Mouse (Mus musculus): ENCODE results near the gene Stxbp3. TPM values are rescaled to one million over a fixed set of nuclear protein-coding genes. Genes with fewer than 3 reads are reported as not detected.

Gene Stxbp3
- polyA plus RNA-seq, 2 experiments, result 28.4 to 33.0 TPM

DNA sequence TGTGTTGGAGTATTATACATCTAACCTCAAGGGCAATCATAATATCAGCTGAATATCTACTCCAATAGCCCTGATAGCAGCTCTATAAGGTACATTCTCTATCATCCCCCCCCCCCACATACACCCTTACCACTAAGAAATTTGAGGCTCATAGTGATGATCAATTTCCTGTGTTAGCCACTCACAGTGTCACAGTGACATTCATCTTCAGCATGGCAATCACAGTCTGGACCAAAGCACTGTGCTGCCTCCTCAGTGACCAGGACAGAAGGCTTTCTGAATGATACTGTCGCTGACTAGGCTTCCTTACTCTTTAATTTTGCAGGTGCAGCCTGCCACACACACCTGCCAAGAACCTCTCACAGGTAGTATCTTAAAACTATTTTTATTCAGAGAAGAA lies 84.2 kb downstream of the Stxbp3 start:
- TF ChIP-seq POLR2A (IDR thresholded peaks at IDR 0.05; ENCODE audit: borderline replicate concordance, extremely low read depth, insufficient read depth, insufficient read length), result no peak
- Histone ChIP-seq H3K4me1 (ENCODE audit: control insufficient read depth, insufficient read depth, low read length) (peaks cover 36% of the 10 kb centered on the region), H3K27ac (replicated peaks; ENCODE audit: low read depth, low read length) (no peak overlapping the region), H3K4me2 (replicated peaks; ENCODE audit: low read depth, low read length, severe bottlenecking) (no peak overlapping the region), H3K36me3 (ENCODE audit: control insufficient read depth, insufficient read depth, low read length) (no peaks in the 10 kb centered on the region), H3K4me3 (replicated peaks; ENCODE audit: low read length) (no peak overlapping the region), H3K9me3 (ENCODE audit: control insufficient read depth, low read length) (no peaks in the 10 kb centered on the region), H3K9ac (ENCODE audit: low read depth, low read length, severe bottlenecking) (no peak overlapping the region), H3K27me3 (ENCODE audit: control insufficient read depth, insufficient read depth, low read length) (no peaks in the 10 kb centered on the region)
- ATAC-seq (ENCODE audit: low FRiP score, low read depth) (no peak), DNase-seq (ENCODE audit: low spot score) (no peak)
- WGBS, result 72% methylated on average over 1 of the region's 1 CpGs

DNA sequence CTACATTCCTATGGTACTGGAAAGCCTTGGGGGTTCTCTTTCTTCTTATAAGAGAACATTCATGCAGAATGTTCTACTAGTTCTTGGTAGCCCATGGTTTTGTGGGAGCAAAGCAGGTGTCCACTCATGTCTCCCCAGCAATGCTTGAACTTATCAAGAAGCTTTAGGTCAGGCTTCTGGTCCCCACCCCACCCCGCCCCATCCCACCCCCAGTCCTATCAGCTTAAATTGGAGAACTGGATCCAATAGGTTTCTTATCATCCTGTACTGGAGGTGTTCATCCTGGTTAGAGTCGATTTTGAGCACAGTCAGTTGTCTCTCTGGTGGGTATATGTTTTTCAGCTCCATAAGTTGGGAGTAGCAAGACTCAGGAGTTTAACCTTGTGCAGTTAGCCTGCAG lies 84.8 kb downstream of the Stxbp3 start:
- no peak for ATAC-seq (ENCODE audit: low FRiP score, low read depth)
- H3K9me3 ChIP-seq (ENCODE audit: control insufficient read depth, low read length), result no peaks in the 10 kb centered on the region
- peaks cover 39% of the 10 kb centered on the region for H3K4me1 ChIP-seq (ENCODE audit: control insufficient read depth, insufficient read depth, low read length)
- no peak for TF ChIP-seq POLR2A (IDR thresholded peaks at IDR 0.05; ENCODE audit: borderline replicate concordance, extremely low read depth, insufficient read depth, insufficient read length)
- no peaks in the 10 kb centered on the region for H3K36me3 ChIP-seq (ENCODE audit: control insufficient read depth, insufficient read depth, low read length)
- no peaks in the 10 kb centered on the region for H3K27me3 ChIP-seq (ENCODE audit: control insufficient read depth, insufficient read depth, low read length)
- no peak overlapping the region for H3K27ac ChIP-seq (replicated peaks; ENCODE audit: low read depth, low read length)
- DNase-seq (ENCODE audit: low spot score), result no peak
- no peak overlapping the region for H3K4me2 ChIP-seq (replicated peaks; ENCODE audit: low read depth, low read length, severe bottlenecking)
- no peak overlapping the region for H3K9ac ChIP-seq (ENCODE audit: low read depth, low read length, severe bottlenecking)
- H3K4me3 ChIP-seq (replicated peaks; ENCODE audit: low read length), result no peak overlapping the region
- WGBS, result 92% methylated on average over 2 of the region's 2 CpGs

DNA sequence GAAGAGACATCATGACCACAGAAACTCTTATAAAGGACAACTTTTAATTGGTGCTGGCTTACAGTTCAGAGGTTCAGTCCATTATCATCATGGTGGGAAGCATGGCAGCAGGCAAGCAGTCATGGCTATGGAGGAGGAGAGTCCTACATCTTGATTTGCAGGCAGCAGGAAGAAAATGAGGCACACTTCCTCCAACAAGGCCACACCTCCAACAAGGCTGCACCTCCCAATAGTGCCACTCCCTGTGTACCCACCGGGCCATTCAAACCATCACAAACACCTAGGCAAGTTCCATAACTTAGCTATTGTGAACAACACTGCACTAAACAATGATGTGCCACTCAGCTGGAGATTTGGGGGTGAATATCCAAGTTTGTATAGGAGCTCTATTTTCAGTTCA lies 85.8 kb downstream of the Stxbp3 start:
- DNase-seq (ENCODE audit: low spot score) (no peak), ATAC-seq (ENCODE audit: low FRiP score, low read depth) (no peak)
- 80% methylated on average over 1 of the region's 1 CpGs for WGBS
- TF ChIP-seq POLR2A (IDR thresholded peaks at IDR 0.05; ENCODE audit: borderline replicate concordance, extremely low read depth, insufficient read depth, insufficient read length), result no peak
- peaks cover 32% of the 10 kb centered on the region for H3K4me1 ChIP-seq (ENCODE audit: control insufficient read depth, insufficient read depth, low read length)
- H3K27ac ChIP-seq (replicated peaks; ENCODE audit: low read depth, low read length), result no peak overlapping the region
- H3K9ac ChIP-seq (ENCODE audit: low read depth, low read length, severe bottlenecking), result no peak overlapping the region
- no peaks in the 10 kb centered on the region for H3K27me3 ChIP-seq (ENCODE audit: control insufficient read depth, insufficient read depth, low read length)
- no peak overlapping the region for H3K4me2 ChIP-seq (replicated peaks; ENCODE audit: low read depth, low read length, severe bottlenecking)
- H3K36me3 ChIP-seq (ENCODE audit: control insufficient read depth, insufficient read depth, low read length), result no peaks in the 10 kb centered on the region
- H3K9me3 ChIP-seq (ENCODE audit: control insufficient read depth, low read length), result no peaks in the 10 kb centered on the region
- no peak overlapping the region for H3K4me3 ChIP-seq (replicated peaks; ENCODE audit: low read length)

DNA sequence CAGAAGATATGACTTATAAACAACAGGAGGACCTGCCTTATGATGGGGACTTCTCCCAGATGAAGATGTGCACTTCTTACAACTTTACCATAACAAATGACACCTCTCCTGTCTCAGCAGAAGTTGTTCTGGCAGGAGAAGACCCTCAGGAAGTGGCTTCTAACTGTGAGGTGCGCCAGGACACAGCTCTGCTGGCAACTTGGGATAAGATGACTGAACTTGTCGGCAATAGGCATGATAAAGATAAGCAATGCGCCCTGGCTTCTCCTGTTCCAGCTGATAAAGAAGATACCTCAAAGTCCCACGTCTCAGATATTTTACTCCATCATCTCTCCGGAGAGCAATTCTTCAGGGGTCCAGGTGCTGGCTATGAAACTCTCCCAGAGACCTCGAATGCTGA lies 88.6 kb downstream of the Stxbp3 start:
- Histone ChIP-seq H3K36me3 (ENCODE audit: control insufficient read depth, insufficient read depth, low read length) (no peaks in the 10 kb centered on the region), H3K4me3 (replicated peaks; ENCODE audit: low read length) (no peak overlapping the region), H3K4me1 (ENCODE audit: control insufficient read depth, insufficient read depth, low read length) (peaks cover 15% of the 10 kb centered on the region), H3K4me2 (replicated peaks; ENCODE audit: low read depth, low read length, severe bottlenecking) (no peak overlapping the region), H3K9me3 (ENCODE audit: control insufficient read depth, low read length) (no peaks in the 10 kb centered on the region), H3K9ac (ENCODE audit: low read depth, low read length, severe bottlenecking) (no peak overlapping the region), H3K27ac (replicated peaks; ENCODE audit: low read depth, low read length) (peak overlapping the region; percentile 52; the same call in 1 of the 2 replicates), H3K27me3 (ENCODE audit: control insufficient read depth, insufficient read depth, low read length) (no peaks in the 10 kb centered on the region)
- DNase-seq (ENCODE audit: low spot score), result no peak
- TF ChIP-seq POLR2A (IDR thresholded peaks at IDR 0.05; ENCODE audit: borderline replicate concordance, extremely low read depth, insufficient read depth, insufficient read length), result no peak
- WGBS, result 84% methylated on average over 6 of the region's 6 CpGs
- ATAC-seq (ENCODE audit: low FRiP score, low read depth), result no peak

DNA sequence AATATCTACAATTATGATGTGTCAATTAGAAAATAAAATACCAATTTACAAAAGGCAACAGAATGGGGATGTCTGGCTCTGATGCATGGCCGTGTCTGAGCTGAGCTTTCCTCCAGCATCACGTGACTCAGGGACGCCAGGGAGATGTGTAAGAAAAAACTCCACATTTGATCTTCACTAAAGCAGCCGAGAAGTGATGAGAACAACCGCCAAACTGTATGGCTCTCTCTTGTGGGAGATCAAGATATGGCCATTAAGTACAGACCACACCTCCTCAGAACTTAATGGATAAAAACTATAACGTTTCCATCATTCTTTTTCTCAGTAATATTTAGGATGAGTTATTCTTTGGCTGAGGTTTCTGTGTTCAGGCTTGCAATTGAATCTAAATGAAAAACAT lies 89.3 kb downstream of the Stxbp3 start:
- DNase-seq (ENCODE audit: low spot score), result peak; percentile 80
- Histone ChIP-seq H3K36me3 (ENCODE audit: control insufficient read depth, insufficient read depth, low read length) (no peaks in the 10 kb centered on the region), H3K27ac (replicated peaks; ENCODE audit: low read depth, low read length) (no peak overlapping the region), H3K9ac (ENCODE audit: low read depth, low read length, severe bottlenecking) (no peak overlapping the region), H3K9me3 (ENCODE audit: control insufficient read depth, low read length) (no peaks in the 10 kb centered on the region), H3K4me1 (ENCODE audit: control insufficient read depth, insufficient read depth, low read length) (peaks cover 16% of the 10 kb centered on the region), H3K27me3 (ENCODE audit: control insufficient read depth, insufficient read depth, low read length) (no peaks in the 10 kb centered on the region), H3K4me2 (replicated peaks; ENCODE audit: low read depth, low read length, severe bottlenecking) (no peak overlapping the region), H3K4me3 (replicated peaks; ENCODE audit: low read length) (no peak overlapping the region)
- peak; percentile 88 for ATAC-seq (ENCODE audit: low FRiP score, low read depth)
- no peak for TF ChIP-seq POLR2A (IDR thresholded peaks at IDR 0.05; ENCODE audit: borderline replicate concordance, extremely low read depth, insufficient read depth, insufficient read length)
- 23% methylated on average over 6 of the region's 6 CpGs for WGBS

DNA sequence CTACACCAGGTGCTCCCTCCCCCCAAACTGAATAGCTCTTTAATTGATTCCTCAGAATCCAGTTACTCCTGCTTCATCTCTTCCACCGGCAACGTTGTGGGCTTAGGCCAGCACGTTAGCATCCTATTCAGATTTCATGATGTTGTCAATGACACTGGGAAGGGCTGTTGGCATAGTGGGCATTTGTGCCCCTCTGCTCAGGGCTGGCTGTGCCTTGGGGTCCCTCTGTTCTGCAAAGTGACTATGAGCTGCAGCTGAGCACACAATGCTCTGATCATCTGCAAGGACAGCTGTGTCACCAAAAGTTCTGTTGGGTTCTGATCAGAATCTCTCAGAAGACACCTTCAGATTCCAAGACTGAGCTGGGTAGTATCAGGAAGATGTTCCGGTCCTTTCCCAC lies 96.3 kb downstream of the Stxbp3 start:
- Histone ChIP-seq H3K27ac (replicated peaks; ENCODE audit: low read depth, low read length) (no peak overlapping the region), H3K4me1 (ENCODE audit: control insufficient read depth, insufficient read depth, low read length) (peaks cover 28% of the 10 kb centered on the region), H3K9me3 (ENCODE audit: control insufficient read depth, low read length) (no peaks in the 10 kb centered on the region), H3K4me2 (replicated peaks; ENCODE audit: low read depth, low read length, severe bottlenecking) (no peak overlapping the region), H3K4me3 (replicated peaks; ENCODE audit: low read length) (no peak overlapping the region), H3K9ac (ENCODE audit: low read depth, low read length, severe bottlenecking) (no peak overlapping the region), H3K36me3 (ENCODE audit: control insufficient read depth, insufficient read depth, low read length) (no peaks in the 10 kb centered on the region), H3K27me3 (ENCODE audit: control insufficient read depth, insufficient read depth, low read length) (no peaks in the 10 kb centered on the region)
- DNase-seq (ENCODE audit: low spot score), result no peak
- WGBS, result 74% methylated on average over 4 of the region's 4 CpGs
- ATAC-seq (ENCODE audit: low FRiP score, low read depth), result no peak
- TF ChIP-seq POLR2A (IDR thresholded peaks at IDR 0.05; ENCODE audit: borderline replicate concordance, extremely low read depth, insufficient read depth, insufficient read length), result no peak

Other genes starting within 250 kb of the Stxbp3 start
- 14.2 and 14.3 TPM in 2 replicates for gene Wdr47, start 249.2 kb downstream of the Stxbp3 start, polyA plus RNA-seq (2012; rRNA removed)
- gene Wdr47, start 249.2 kb downstream of the Stxbp3 start, polyA plus RNA-seq (2014; fragmentation: Nextera tagmentation; extraction: Ambion mirVana), result 12.9 and 13.3 TPM in 2 replicates
- gene Clcc1, start 186.6 kb downstream of the Stxbp3 start, polyA plus RNA-seq (2012; rRNA removed), result 79.4 and 81.3 TPM in 2 replicates
- gene Clcc1, start 186.6 kb downstream of the Stxbp3 start, polyA plus RNA-seq (2014; fragmentation: Nextera tagmentation; extraction: Ambion mirVana), result 78.0 and 87.7 TPM in 2 replicates
- 38.2 and 55.2 TPM in 2 replicates for gene Gpsm2, start 118.2 kb downstream of the Stxbp3 start, polyA plus RNA-seq (2012; rRNA removed)
- 120 and 121 TPM in 2 replicates for gene Gpsm2, start 118.2 kb downstream of the Stxbp3 start, polyA plus RNA-seq (2014; fragmentation: Nextera tagmentation; extraction: Ambion mirVana)
- 3.4 and 3.6 TPM in 2 replicates for gene Aknad1, start 100.9 kb downstream of the Stxbp3 start, polyA plus RNA-seq (2012; rRNA removed)
- 2.2 TPM in 2 replicates for gene Aknad1, start 100.9 kb downstream of the Stxbp3 start, polyA plus RNA-seq (2014; fragmentation: Nextera tagmentation; extraction: Ambion mirVana)
- gene Fndc7, start 49.5 kb upstream of the Stxbp3 start, polyA plus RNA-seq (2012; rRNA removed), result 0.17 and 0.35 TPM in 2 replicates
- 0.23 and 0.25 TPM in 2 replicates for gene Fndc7, start 49.5 kb upstream of the Stxbp3 start, polyA plus RNA-seq (2014; fragmentation: Nextera tagmentation; extraction: Ambion mirVana)
- 95.1 and 110 TPM in 2 replicates for gene Prpf38b, start 71.2 kb upstream of the Stxbp3 start, polyA plus RNA-seq (2012; rRNA removed)
- 58.9 and 72.4 TPM in 2 replicates for gene Prpf38b, start 71.2 kb upstream of the Stxbp3 start, polyA plus RNA-seq (2014; fragmentation: Nextera tagmentation; extraction: Ambion mirVana)
- gene Henmt1, start 99.3 kb upstream of the Stxbp3 start, polyA plus RNA-seq (2012; rRNA removed), result 0.33 and 0.74 TPM in 2 replicates
- gene Henmt1, start 99.3 kb upstream of the Stxbp3 start, polyA plus RNA-seq (2014; fragmentation: Nextera tagmentation; extraction: Ambion mirVana), result 0.64 and 0.78 TPM in 2 replicates
- gene Gm9857, start 99.9 kb upstream of the Stxbp3 start, polyA plus RNA-seq (2012; rRNA removed), result 1.2 and 1.7 TPM in 2 replicates
- not detected in 2 replicates for gene Gm9857, start 99.9 kb upstream of the Stxbp3 start, polyA plus RNA-seq (2014; fragmentation: Nextera tagmentation; extraction: Ambion mirVana)
- 13.3 and 15.4 TPM in 2 replicates for gene Fam102b, start 187.1 kb upstream of the Stxbp3 start, polyA plus RNA-seq (2012; rRNA removed)
- 16.9 and 20.9 TPM in 2 replicates for gene Fam102b, start 187.1 kb upstream of the Stxbp3 start, polyA plus RNA-seq (2014; fragmentation: Nextera tagmentation; extraction: Ambion mirVana)
- gene Slc25a54, start 239.9 kb upstream of the Stxbp3 start, polyA plus RNA-seq (2012; rRNA removed), result not detected in 2 replicates
- not detected in 2 replicates for gene Slc25a54, start 239.9 kb upstream of the Stxbp3 start, polyA plus RNA-seq (2014; fragmentation: Nextera tagmentation; extraction: Ambion mirVana)